Mouse (Mus musculus): ENCODE measurements around the gene Prph2. TPM values are rescaled to one million over a fixed set of nuclear protein-coding genes. Genes with fewer than 3 reads are reported as not detected.

Gene Prph2
- polyA plus RNA-seq, 1 experiment, result 0.01 TPM

- no peaks in the 10 kb centered on the region for H3K79me3 ChIP-seq (ENCODE audit: low read depth)
- no peak overlapping the region for H3K4me3 ChIP-seq (ENCODE audit: insufficient read depth, poor library complexity, severe bottlenecking)
- H3K79me2 ChIP-seq (ENCODE audit: control insufficient read depth, insufficient read depth), result no peaks in the 10 kb centered on the region
- peaks cover 98% of the 10 kb centered on the region for H3K36me3 ChIP-seq (ENCODE audit: control insufficient read depth, insufficient read depth)
- no peaks in the 10 kb centered on the region for H3K27me3 ChIP-seq (ENCODE audit: control insufficient read depth, insufficient read depth, insufficient read length)
- H3ac ChIP-seq (ENCODE audit: control insufficient read depth, insufficient read length, low read depth), result no peak overlapping the region
- no peak for TF ChIP-seq MYOD1 (IDR thresholded peaks at IDR 0.05; ENCODE audit: control insufficient read depth, insufficient read length, low read depth)
- no peak for TF ChIP-seq MAX (IDR thresholded peaks at IDR 0.05)
- TF ChIP-seq CTCF (IDR thresholded peaks at IDR 0.05; ENCODE audit: control insufficient read depth, insufficient read depth, insufficient read length), result no peak
- no peak for TF ChIP-seq MYOG (IDR thresholded peaks at IDR 0.05; ENCODE audit: control insufficient read depth, extremely low read depth, insufficient read length)
- no peak for TF ChIP-seq FOSL1 (IDR thresholded peaks at IDR 0.05; ENCODE audit: insufficient read depth, low read length, poor library complexity, severe bottlenecking)
- TF ChIP-seq USF1 (IDR thresholded peaks at IDR 0.05; ENCODE audit: low read depth), result no peak
- no peak for TF ChIP-seq CEBPB (IDR thresholded peaks at IDR 0.05; ENCODE audit: low read depth)
Observed at GRCm38 (mm10) chr17:46963186-46963585, 52.9 kb downstream of the Prph2 start.

GRCm38 (mm10) chr17:46966892-46967291 is 56.6 kb downstream of the Prph2 start:
- Histone ChIP-seq H3K27me3 (ENCODE audit: control insufficient read depth, insufficient read depth, insufficient read length) (no peaks in the 10 kb centered on the region), H3K79me2 (ENCODE audit: control insufficient read depth, insufficient read depth) (no peaks in the 10 kb centered on the region), H3ac (ENCODE audit: control insufficient read depth, insufficient read length, low read depth) (no peak overlapping the region), H3K79me3 (ENCODE audit: low read depth) (no peaks in the 10 kb centered on the region), H3K4me3 (ENCODE audit: insufficient read depth, poor library complexity, severe bottlenecking) (no peak overlapping the region), H3K36me3 (ENCODE audit: control insufficient read depth, insufficient read depth) (peaks cover 98% of the 10 kb centered on the region)
- no peak for TF ChIP-seq MYOD1 (IDR thresholded peaks at IDR 0.05; ENCODE audit: control insufficient read depth, insufficient read length, low read depth)
- TF ChIP-seq USF1 (IDR thresholded peaks at IDR 0.05; ENCODE audit: low read depth), result no peak
- no peak for TF ChIP-seq MAX (IDR thresholded peaks at IDR 0.05)
- TF ChIP-seq MYOG (IDR thresholded peaks at IDR 0.05; ENCODE audit: control insufficient read depth, extremely low read depth, insufficient read length), result no peak
- no peak for TF ChIP-seq FOSL1 (IDR thresholded peaks at IDR 0.05; ENCODE audit: insufficient read depth, low read length, poor library complexity, severe bottlenecking)
- no peak for TF ChIP-seq CEBPB (IDR thresholded peaks at IDR 0.05; ENCODE audit: low read depth)
- TF ChIP-seq CTCF (IDR thresholded peaks at IDR 0.05; ENCODE audit: control insufficient read depth, insufficient read depth, insufficient read length), result no peak

- no peaks in the 10 kb centered on the region for H3K27me3 ChIP-seq (ENCODE audit: control insufficient read depth, insufficient read depth, insufficient read length)
- peaks cover 97% of the 10 kb centered on the region for H3K36me3 ChIP-seq (ENCODE audit: control insufficient read depth, insufficient read depth)
- no peak overlapping the region for H3K4me3 ChIP-seq (ENCODE audit: insufficient read depth, poor library complexity, severe bottlenecking)
- no peaks in the 10 kb centered on the region for H3K79me2 ChIP-seq (ENCODE audit: control insufficient read depth, insufficient read depth)
- no peak for TF ChIP-seq MAX (IDR thresholded peaks at IDR 0.05)
- no peak for TF ChIP-seq MYOG (IDR thresholded peaks at IDR 0.05; ENCODE audit: control insufficient read depth, extremely low read depth, insufficient read length)
- TF ChIP-seq USF1 (IDR thresholded peaks at IDR 0.05; ENCODE audit: low read depth), result no peak
- TF ChIP-seq CTCF (IDR thresholded peaks at IDR 0.05; ENCODE audit: control insufficient read depth, insufficient read depth, insufficient read length), result no peak
- no peak for TF ChIP-seq CEBPB (IDR thresholded peaks at IDR 0.05; ENCODE audit: low read depth)
- TF ChIP-seq MYOD1 (IDR thresholded peaks at IDR 0.05; ENCODE audit: control insufficient read depth, insufficient read length, low read depth), result no peak
- no peaks in the 10 kb centered on the region for H3K79me3 ChIP-seq (ENCODE audit: low read depth)
- no peak overlapping the region for H3ac ChIP-seq (ENCODE audit: control insufficient read depth, insufficient read length, low read depth)
Observed at GRCm38 (mm10) chr17:46972603-46973002, 62.3 kb downstream of the Prph2 start.

Other genes starting within 250 kb of the Prph2 start
- gene Rrp36, start 236.1 kb upstream of the Prph2 start, polyA plus RNA-seq (2012; fragmentation: generic; extraction: Trizol), result 45.8 TPM
- 141 TPM for gene Mea1, start 231.7 kb upstream of the Prph2 start, polyA plus RNA-seq (2012; fragmentation: generic; extraction: Trizol)
- gene Klhdc3, start 229.5 kb upstream of the Prph2 start, polyA plus RNA-seq (2012; fragmentation: generic; extraction: Trizol), result 58.6 TPM
- 99.5 TPM for gene Ppp2r5d, start 205.3 kb upstream of the Prph2 start, polyA plus RNA-seq (2012; fragmentation: generic; extraction: Trizol)
- 24.7 TPM for gene Pex6, start 199.0 kb upstream of the Prph2 start, polyA plus RNA-seq (2012; fragmentation: generic; extraction: Trizol)
- 0.08 TPM for gene Gnmt, start 181.3 kb upstream of the Prph2 start, polyA plus RNA-seq (2012; fragmentation: generic; extraction: Trizol)
- gene Cnpy3, start 158.2 kb upstream of the Prph2 start, polyA plus RNA-seq (2012; fragmentation: generic; extraction: Trizol), result 41.9 TPM
- 0.06 TPM for gene Ptcra, start 146.7 kb upstream of the Prph2 start, polyA plus RNA-seq (2012; fragmentation: generic; extraction: Trizol)
- gene 2310039H08Rik, start 137.8 kb upstream of the Prph2 start, polyA plus RNA-seq (2012; fragmentation: generic; extraction: Trizol), result 40.9 TPM
- gene Rpl7l1, start 127.8 kb upstream of the Prph2 start, polyA plus RNA-seq (2012; fragmentation: generic; extraction: Trizol), result 107 TPM
- 3.9 TPM for gene Bicral, start 52.0 kb upstream of the Prph2 start, polyA plus RNA-seq (2012; fragmentation: generic; extraction: Trizol)
- gene Tbcc, start 19.8 kb upstream of the Prph2 start, polyA plus RNA-seq (2012; fragmentation: generic; extraction: Trizol), result 46.8 TPM
- gene Ubr2, start 100.1 kb downstream of the Prph2 start, polyA plus RNA-seq (2012; fragmentation: generic; extraction: Trizol), result 18.1 TPM